Mouse (Mus musculus): Measurements from ENCODE around the gene Mef2c.

Mef2c gene

GRCm38 (mm10) chr13:83503919-83504318 is at the start of gene Mef2c:
TSS of gene Mef2c (plus strand) at chr13:83504034.
- no peak for DNase-seq (ENCODE audit: low spot score)

GRCm38 (mm10) chr13:83458729-83459128 is 45.1 kb upstream of the Mef2c start:
- DNase-seq (ENCODE audit: low spot score): no peak

- DNase-seq (ENCODE audit: low spot score): no peak
Observed at GRCm38 (mm10) chr13:83459600-83459999, 44.2 kb upstream of the Mef2c start.

GRCm38 (mm10) chr13:83460620-83461019 is 43.2 kb upstream of the Mef2c start:
- DNase-seq (ENCODE audit: low spot score): no peak

GRCm38 (mm10) chr13:83461556-83461955 is 42.3 kb upstream of the Mef2c start:
- no peak for DNase-seq (ENCODE audit: low spot score)

GRCm38 (mm10) chr13:83466756-83467155 is 37.1 kb upstream of the Mef2c start:
- DNase-seq (ENCODE audit: low spot score): no peak

- DNase-seq (ENCODE audit: low spot score): no peak
Observed at GRCm38 (mm10) chr13:83468794-83469193, 35.0 kb upstream of the Mef2c start.

GRCm38 (mm10) chr13:83473755-83474154 is 30.1 kb upstream of the Mef2c start:
- no peak for DNase-seq (ENCODE audit: low spot score)

- DNase-seq (ENCODE audit: low spot score): no peak
Observed at GRCm38 (mm10) chr13:83480388-83480787, 23.4 kb upstream of the Mef2c start.

GRCm38 (mm10) chr13:83481310-83481709 is 22.5 kb upstream of the Mef2c start:
- DNase-seq (ENCODE audit: low spot score): no peak

- DNase-seq (ENCODE audit: low spot score): no peak
Observed at GRCm38 (mm10) chr13:83482087-83482486, 21.7 kb upstream of the Mef2c start.

GRCm38 (mm10) chr13:83484215-83484614 is 19.6 kb upstream of the Mef2c start:
- DNase-seq (ENCODE audit: low spot score): no peak

GRCm38 (mm10) chr13:83484721-83485369 is 19.0 kb upstream of the Mef2c start:
- no peak for DNase-seq (ENCODE audit: low spot score)

GRCm38 (mm10) chr13:83492051-83492450 is 11.8 kb upstream of the Mef2c start:
- no peak for DNase-seq (ENCODE audit: low spot score)

- DNase-seq (ENCODE audit: low spot score): no peak
Observed at GRCm38 (mm10) chr13:83497708-83498107, 6.1 kb upstream of the Mef2c start.

GRCm38 (mm10) chr13:83499526-83499925 is 4.3 kb upstream of the Mef2c start:
- DNase-seq (ENCODE audit: low spot score): no peak

- no peak for DNase-seq (ENCODE audit: low spot score)
Observed at GRCm38 (mm10) chr13:83507687-83508086, 3.9 kb downstream of the Mef2c start.

- DNase-seq (ENCODE audit: low spot score): no peak
Observed at GRCm38 (mm10) chr13:83515013-83515547, 11.2 kb downstream of the Mef2c start.

GRCm38 (mm10) chr13:83517660-83518609 is 14.1 kb downstream of the Mef2c start:
- DNase-seq (ENCODE audit: low spot score): no peak

GRCm38 (mm10) chr13:83520807-83521206 is 17.0 kb downstream of the Mef2c start:
- DNase-seq (ENCODE audit: low spot score): no peak

GRCm38 (mm10) chr13:83523232-83523969 is 19.6 kb downstream of the Mef2c start:
- DNase-seq (ENCODE audit: low spot score): no peak
